Mouse (Mus musculus) cerebellum, adult 11-12 months (tissue): ENCODE data around the gene Rnasel.

Source experiments
- DNase-seq: peaks from one replicate; pipeline ENCODE4 v3.0.0; 2022

Gene Rnasel

DNA sequence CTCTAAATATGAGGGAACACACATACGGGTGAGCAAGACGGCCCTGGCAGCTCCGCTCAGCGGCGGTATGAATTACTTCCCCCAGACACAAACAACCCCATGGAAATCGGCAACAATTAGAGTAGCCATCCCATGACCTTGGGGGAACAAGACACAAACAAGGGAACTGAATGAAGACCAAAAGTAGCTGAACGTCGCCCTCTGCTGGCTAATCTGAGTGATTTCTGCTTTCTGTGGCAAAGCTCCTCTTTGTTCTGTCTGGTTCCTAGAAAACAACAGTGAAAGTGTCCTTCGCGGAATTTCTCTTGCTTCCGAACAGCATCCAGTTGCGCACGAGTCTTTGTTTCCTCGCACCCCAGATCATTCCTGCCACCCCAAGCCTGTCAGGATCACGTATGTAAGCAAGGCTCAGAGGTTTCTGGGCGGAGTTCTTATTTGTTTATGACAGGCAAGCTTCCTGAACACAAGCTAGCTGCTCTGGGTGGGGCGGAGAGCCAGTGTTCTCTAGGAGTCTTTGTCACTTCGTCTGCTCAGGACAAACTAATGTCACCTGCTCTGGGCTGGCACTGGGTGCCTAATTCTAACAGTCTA lies at the start of gene Rnasel:
TSS of gene Rnasel (plus strand) at position 216 of the 591 bp plus-strand sequence.
- no peak for DNase-seq

DNA sequence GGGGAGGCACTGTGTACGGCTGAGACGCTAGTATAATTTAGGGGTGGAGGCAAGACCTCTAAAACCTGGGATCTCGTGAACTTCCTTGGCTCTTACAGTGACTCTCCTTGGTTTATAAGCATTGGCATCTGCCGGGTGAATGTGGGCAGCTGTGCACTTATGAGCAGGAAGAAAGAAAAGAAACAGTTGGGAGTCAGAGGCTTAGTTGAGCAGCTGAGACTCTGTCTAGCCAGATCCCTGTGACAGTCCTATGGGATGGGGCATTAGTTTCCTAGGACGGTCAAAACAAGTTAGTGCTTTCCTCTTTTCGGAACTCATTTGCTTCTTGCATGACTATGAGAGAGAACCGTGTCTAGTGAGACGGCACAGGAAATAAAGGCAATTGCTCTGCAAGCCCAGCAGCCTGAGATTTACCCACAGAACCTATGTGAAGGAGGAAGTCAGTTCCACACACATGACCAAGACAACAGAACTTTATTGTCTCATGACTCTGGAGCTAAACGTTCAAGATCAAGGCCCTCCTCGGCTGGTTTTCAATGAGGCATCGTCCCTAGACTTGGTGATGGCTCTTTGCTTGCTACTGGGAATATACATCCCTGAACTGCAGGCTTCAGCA lies 48.7 kb upstream of the Rnasel start:
- no peak for DNase-seq

DNA sequence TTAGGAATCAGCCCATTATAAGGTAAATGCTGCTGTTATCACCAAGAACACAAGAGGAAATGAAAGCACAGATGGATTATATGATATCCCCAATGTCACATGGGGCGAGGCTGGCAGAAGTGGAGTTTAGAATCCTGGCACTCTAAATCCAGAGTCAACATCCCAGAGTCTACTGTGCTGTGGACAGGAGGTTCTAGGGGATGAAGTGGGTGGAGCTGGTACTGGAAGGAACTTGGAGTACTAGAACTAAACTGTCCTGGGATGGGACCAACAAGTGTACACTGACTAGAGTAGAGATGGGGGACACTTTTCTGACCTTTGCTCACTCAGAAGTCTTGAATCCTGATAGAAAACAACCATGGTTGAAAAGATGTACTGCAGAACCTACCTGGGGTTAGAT lies 47.8 kb upstream of the Rnasel start:
- DNase-seq = no peak

DNA sequence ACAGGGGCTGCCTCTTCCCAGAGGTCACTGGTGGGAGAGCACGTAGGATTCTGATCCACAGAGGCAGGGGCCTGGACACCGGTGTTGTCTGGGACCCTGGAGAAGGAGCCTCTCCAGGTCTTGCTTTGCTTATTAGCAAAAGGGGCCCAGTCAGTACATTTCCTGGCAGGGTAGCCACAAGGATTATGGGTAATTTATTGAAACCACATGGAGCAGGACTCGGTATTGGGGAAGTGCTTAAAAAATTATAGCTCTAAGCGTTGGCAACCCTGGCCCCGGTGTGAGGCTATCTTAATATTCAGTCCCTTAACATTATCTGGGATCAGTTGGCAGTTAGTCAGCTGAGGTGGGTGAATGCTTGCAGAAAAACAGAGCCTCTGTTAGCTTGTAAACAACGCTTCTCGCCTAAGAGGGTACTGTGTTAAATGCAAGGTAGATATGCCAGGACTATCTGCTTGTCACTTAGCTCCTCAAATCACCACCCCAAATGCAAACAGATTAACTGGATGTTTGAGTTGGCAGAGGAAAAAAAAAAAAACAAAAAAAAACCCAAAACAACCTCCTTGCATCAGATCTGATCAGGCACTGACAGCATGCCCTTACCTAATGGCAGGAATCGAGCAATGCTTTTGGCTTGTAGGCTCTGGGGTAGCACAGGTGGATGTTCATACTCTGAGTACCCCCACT lies 46.9 kb upstream of the Rnasel start:
- DNase-seq = no peak

DNA sequence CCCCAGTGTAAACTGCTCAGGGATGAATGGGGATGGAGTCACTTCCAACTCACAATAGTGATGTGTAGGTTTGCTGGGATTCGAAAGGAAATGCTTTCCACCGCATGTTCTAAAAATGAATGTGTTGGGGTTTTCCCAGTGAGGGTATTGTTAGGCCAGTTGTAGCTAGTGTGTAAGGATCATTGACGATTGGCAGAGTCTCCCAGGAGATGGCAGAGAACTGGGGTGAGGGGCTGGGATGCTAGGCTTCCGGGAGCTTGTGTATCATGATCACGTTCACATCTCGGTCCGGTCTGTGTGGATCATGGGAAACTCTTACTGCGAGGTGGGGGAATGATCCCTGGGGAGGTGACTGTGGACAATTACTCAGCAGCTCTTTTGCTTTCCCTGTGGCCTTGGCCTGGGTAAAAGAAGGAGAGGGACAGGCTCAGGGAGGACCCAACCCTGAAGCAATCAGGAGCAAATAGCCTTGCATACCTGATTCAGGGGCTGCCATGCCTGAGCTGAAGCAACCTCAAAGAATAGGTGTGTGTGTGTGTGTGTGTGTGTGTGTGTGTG lies 46.3 kb upstream of the Rnasel start:
- DNase-seq = no peak

DNA sequence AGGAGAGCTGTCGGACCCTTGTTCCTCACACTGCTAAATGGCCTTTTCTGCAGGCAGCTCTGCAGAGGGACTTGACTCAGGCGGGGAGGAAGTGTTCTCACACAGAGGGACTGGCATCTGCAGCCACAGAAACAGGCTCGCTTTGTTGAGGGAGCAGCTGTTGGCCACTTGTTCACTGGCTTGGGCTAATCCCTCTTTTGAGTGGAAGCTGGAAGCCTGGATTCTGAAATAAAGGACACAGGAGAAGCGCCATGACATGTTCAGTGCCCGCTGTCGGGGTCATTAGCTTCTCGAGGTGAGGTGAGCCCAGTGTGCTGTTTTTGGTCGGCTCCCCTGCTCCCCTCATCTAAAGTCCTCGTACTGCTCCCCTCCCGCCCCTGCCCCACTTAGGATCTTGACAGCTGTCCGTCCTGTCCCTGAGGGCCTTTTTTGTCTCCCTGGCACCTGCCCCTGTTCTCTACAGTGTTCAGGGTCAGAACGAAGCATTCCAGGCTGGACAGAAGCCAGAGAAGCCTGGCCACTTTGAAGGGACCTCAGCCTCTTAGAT lies 45.7 kb upstream of the Rnasel start:
- no peak for DNase-seq

DNA sequence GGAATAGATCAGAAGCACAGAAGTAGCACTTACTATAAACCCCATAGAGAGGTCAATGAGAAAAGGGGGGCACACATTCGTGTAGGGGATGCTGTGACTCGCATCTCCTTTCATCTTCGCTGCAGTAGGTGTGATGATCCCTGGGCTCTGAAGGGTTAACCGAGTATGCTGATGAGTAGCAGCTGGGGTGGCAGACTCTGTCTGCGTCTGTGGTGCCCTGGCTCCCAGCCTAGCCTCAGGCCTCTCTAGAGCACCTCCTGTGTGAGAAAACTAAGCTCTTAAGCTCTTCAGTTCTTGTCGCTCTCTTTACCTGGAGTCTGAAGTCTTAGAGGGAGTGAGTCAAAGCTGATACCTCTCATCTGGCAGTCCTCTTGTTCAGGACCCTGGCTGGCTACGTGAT lies 45.1 kb upstream of the Rnasel start:
- DNase-seq = no peak

DNA sequence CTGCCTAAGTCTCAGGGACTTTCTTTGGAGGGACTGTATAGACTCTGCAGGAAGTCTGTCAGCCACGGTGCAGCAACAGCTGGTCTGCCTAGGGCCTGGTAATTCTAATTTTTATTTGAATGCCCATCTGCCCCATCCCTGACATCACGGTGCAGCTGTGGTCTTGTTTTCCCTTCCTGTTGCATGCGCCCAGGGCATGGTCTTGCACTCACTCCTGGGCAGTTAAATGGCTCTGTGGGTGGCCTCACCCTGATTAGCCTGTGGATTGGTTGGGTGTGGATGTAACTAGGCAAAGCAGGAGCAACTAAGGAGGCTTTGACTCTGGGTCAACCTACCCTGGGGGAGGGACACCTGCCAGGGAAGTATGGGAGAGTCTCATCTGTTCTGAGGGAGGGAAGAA lies 44.2 kb upstream of the Rnasel start:
- no peak for DNase-seq

DNA sequence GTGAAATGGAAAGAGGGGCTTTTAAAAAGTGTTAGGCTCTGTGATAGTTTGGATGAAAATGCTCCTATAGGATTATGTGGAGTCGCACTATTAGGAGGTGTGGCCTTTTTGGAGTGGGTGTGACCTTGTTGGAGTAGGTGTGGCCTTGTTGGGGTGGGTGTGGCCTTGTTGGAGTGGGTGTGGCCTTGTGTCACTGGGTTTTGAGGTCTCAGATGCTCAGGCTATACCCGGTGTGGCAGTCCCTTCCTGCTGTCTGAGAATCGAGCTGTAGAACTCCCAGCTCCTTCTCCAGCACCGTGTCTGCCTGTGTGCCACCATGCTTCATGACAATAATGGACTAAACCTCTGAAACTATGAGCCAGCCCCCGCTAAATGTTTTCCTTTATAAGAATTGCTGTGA lies 40.6 kb upstream of the Rnasel start:
- DNase-seq = no peak

DNA sequence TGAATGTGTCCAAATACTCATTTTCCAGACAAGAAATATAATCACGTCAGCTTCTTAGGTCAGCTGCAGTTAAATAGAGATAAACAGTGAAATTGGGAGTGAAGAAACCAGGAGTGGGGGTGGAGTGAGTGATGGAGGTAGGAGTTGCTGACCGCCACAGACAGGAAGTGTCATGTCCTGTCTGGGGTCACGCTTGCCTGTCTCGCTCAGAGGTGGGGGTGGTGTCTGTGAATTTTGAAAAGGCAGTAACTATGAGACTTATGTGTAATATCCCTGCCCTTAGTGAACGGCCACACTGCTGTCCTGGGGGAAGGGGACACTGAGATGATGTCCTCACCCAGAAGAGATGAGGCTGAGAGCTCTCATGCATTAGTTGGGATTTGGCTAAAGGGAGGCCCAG lies 39.8 kb upstream of the Rnasel start:
- DNase-seq = no peak

DNA sequence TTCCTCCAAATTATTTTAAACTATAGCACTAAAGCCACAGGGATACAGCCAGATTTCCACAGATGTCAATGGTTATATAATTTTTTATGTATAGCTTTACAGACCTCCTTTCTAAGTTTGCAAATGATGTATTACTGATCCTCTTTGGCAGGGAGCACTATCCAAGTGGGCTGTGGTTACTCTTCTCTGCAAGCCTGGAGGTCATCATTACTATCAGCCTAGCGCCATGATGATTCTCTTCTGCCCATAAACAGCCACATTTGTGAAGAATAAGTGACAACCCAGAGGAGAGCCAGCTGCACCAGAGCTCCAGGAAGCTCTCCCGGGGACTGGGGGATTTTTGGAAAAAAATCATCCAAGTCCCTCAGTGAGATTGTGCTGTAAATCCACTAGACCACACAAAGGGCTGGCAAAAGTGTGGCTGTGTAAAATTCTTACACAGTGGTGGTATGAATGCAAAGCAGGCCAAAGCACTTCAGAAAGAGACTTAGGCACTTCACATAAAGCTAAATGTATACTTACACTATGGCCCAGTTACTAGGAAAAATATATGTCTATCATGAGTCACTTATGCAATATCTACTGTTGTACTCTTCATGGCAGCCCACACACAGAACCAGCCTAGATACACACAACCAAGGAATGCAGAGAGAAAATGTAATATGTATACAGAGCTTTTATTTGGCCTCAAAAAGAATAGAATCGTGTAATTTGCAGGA lies 37.5 kb upstream of the Rnasel start:
- no peak for DNase-seq

DNA sequence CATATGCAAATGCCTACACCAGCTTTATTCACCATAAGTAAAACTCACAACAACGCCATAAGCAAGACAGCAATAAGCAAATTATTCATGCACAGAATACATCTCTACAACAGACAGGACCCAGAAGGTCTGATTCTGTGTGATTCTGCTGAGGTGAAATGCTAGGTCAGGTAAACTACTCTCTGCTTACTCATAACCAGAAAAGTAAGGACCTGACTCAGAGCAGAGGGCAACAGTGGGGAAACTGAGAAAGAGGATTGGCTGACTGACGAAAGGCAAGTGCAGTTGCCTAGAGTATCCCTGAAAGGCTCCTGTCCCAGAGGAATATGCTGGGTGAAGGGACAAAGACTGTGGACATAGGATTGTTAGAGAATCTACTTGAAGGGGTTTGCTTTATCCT lies 36.6 kb upstream of the Rnasel start:
- DNase-seq = no peak

DNA sequence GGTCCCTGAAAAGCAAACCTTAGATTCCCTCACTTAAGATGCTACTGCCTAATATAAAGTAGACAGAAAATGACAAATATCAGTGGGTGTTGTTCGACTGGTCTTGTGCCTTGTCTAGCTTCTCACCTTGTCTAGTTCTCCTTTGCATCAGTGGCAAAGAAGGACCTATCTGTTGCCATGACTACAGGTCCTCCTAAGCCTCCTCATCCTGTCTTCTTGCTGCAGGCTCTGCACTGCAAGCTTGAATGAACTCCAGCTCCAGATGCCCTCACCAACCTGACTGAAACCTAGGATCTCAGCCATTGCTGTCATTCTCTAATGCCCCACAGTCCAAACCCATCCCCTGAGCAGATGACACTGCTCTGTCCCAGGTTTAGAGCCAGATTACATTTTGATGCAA lies 31.2 kb upstream of the Rnasel start:
- DNase-seq = no peak

DNA sequence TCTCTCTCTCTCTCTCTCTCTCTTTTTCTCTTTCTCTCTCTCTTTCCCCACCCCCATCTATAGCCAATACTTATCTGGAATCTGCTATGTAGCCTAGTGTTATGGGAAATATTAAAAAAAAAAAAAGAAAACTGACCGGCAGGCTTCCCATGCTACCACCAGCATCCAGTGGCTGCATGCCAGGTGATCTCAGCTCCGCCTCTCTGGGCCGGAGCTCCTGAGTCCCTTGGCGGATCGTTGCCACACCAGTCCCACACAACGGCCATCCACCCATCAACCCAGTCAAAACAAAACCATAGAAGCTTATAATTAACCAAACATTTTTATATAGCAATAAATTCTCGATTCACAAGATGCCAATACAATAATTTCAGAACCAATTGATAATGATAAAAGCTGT lies 28.3 kb upstream of the Rnasel start:
- no peak for DNase-seq

DNA sequence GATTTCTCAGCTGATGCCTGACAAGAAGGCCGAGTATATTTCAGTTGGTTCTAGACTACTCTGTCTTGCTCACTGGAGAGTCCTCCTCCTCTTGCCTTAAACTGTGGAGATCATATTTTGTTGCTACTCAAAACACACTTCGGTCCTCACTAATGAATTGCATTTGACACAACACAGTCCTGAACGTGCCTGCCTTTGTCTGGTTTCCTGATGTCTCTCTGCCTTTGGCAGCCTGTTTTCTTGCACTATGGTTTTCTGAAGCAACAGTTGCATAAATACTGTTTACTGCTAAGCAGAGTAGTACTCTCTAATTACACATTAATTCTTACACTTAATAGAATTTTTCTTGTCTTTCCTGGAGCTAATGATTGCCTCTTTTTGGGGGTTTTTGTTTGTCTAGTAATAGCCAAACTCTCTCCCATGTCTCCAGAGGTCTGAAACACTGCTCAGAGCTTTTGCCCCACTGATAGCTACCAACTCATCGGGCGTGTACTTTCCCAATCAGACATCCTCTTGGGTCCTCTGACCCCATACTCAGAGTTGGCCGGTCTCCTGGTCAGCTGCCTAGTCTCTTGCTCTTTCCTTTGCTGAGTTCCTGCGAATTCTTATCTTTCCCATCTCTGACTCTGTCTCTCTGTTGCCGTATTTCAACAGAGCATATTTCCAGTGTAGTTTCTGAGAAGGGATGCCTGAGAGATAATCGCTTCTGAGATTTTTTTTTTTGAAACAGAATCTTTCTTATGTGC lies 27.5 kb upstream of the Rnasel start:
- DNase-seq = no peak

DNA sequence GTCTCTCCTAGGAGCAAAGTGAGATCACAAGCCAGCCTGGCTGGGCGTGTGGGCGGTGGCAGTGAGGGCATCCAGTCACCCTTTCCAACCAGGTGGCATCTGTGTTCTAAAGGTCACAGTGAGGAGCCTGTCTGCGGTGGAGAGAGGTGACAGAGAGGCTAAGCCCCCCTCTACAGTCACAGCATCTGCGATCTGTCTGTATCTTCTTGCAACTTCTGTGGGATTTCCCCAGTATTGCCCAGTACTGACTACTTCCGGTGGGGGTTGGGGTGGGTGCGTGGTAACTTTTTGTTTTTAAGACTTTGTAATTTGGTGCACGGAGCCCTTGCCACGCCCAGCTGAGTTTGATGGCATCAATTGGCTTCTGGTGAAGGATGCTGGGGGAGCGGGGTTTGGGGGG lies 25.8 kb upstream of the Rnasel start:
- DNase-seq = no peak

DNA sequence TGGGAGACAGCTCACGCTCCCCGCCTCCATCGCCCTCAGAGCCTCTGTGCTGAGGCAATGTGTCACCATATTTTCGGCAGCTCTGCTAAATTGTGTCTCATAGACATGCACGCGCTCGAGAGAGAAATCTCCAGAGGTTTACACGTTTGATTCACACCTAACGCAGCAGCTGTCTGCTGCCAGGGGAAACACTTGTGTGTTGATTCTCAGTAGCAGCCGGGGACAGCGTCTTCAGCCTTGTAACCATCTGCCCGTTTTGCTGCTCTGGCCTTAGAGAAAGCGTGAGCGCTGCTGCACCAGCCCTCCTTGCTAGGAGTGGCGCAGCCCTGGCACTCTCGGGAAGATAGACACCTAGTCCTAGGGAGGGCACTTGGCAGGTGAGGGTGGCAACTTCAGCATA lies 22.6 kb upstream of the Rnasel start:
- DNase-seq = no peak

DNA sequence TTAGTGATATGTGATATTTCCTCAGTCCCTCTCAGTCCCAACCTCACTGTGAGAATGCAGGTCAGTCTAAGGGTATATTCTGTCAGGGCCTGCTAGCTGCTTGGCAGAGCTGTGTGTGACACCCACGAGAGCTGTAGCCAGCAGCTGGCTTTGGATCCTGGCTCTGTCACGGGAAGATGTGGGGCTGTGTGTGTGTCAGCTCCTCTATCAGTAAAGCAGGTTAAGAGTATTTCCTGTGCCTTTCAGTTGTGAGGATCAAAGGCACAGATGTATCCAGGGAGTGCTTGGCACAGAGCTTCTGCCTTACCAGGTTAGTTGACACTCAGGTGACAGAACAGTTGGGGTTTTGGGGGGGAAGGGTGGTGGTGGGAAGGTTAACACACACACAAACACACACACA lies 19.4 kb upstream of the Rnasel start:
- no peak for DNase-seq

DNA sequence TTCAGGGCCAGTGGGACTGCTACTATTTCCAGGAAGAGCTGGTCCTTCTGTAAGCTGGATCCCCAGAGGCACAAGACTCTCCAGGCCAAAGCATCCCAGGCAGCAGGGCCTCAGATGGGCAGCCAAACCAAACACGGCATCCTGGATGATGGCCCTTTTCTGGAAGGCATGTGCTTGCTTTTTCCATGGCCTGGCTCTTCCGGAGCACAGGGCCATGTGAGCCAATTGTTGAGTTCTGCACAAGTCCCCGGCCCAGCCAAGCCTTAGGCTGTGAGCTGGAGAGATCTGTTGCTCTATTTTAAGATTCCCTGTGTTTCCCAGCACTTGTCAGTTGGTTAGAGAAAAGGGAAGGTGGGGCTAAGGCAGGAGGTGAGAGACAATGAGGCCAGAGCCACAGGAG lies 18.6 kb upstream of the Rnasel start:
- no peak for DNase-seq

DNA sequence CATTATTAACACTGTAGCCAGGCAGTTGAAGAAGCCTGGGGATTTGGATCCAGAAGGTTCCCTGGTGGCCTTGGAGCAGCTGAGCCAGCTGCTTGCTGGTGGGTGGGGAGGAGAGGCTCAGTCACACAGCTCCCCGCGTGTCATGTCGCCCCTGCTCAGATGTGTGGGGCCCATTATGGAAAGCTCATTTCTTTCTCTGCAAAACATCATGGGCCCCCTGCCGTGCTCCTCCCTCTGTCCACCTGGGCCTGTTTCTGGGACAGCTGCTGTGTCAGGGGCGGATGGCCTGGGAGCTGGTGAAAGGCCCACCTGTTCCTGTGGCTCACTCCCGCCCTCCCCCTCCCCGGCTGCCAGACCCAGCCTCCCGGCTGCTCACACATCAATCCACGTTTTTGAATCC lies 16.0 kb upstream of the Rnasel start:
- DNase-seq = no peak

DNA sequence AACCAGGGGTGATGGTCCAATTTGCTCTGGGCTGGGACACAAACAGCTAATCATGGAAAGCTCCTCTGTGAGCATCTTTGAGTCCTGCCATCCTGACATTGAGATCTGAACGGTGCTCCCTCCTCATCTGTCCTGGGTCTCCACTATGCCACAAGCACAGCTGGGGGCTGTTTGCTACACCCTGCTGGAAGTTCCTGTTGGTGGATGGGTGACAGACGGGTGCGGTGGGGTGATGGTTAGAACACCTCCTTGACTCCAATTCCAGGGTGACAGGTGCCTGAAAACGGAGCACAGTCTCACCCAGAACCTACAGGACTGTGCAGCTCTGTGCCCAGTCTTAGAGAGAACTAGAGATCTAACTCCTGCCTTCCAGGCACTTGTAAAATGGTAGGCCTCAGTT lies 14.4 kb upstream of the Rnasel start:
- no peak for DNase-seq

DNA sequence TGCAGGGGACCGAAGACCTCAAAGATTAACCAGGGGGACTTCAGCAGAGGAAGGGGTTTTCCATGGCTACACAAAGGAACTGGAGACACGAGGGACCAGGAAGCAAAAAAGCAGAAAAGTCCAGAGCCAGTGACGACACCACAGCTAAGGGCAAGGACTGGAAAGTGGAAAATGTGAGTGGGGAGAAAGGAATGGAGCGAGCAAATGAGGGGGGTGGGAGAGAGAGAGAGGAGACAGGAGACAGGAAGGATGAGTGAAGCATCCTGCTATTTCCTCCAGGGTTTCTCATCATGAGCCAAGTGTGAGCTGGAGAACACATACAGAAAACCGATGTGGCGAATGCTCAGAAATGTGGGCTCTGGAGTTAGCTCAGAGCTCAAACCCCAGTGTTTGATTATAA lies 13.1 kb upstream of the Rnasel start:
- DNase-seq = no peak
